Mouse (Mus musculus) CH12.LX (cell line): ENCODE data around the gene Pde4dip. TPM values are rescaled to one million over a fixed set of nuclear protein-coding genes. Genes with fewer than 3 reads are reported as not detected.

Experiments used
- DNase-seq: peaks from one replicate; pipeline ENCODE4 v3.0.0-alpha.2; 2013; ENCODE audit errors: extremely low read depth
- H3K27ac ChIP-seq: 2 replicates; pipeline ENCODE4 v1.5.1; 2012; ENCODE audit warnings: low read depth, mild to moderate bottlenecking, control low read depth, moderate library complexity; ENCODE audit not compliant: insufficient read depth
- H3K27me3 ChIP-seq: replicated peaks from 2 replicates; pipeline ENCODE3; 2012; ENCODE audit warnings: inconsistent platforms
- H3K36me3 ChIP-seq, 2 experiments: replicated peaks in 1 of 2; 2 replicates each; pipeline versions ENCODE3 to v1.6.1; 2012; ENCODE audit warnings: inconsistent platforms in 1 of 2, low read length in 1 of 2, mild to moderate bottlenecking in 1 of 2, mixed read lengths in 1 of 2, moderate library complexity in 1 of 2; ENCODE audit not compliant: control insufficient read depth in 1 of 2, insufficient read depth in 1 of 2
- H3K4me1 ChIP-seq, 2 experiments: 2 replicates each; pipeline ENCODE4 v1.6.1; 2012; ENCODE audit warnings: inconsistent platforms in 1 of 2, moderate library complexity in 1 of 2; ENCODE audit not compliant: insufficient read depth in 2 of 2, control insufficient read depth in 1 of 2
- H3K4me2 ChIP-seq: 2 replicates; pipeline ENCODE4 v1.6.1; 2012; ENCODE audit warnings: low read depth, mild to moderate bottlenecking, control low read depth; ENCODE audit not compliant: poor library complexity, insufficient read depth, severe bottlenecking
- H3K4me3 ChIP-seq, 3 experiments: fragments of 150-350 bp in 1 of 3; sonication (generic) in 1 of 3; replicated peaks in 1 of 3; 2 replicates each; pipeline versions ENCODE3 to v1.5.1; 2011 to 2012; ENCODE audit warnings: low read depth in 2 of 3, low read length in 2 of 3, mild to moderate bottlenecking in 2 of 3, moderate library complexity in 2 of 3, control low read depth in 1 of 3, improper control_type of control experiment in 1 of 3, inconsistent platforms in 1 of 3, mixed read lengths in 1 of 3; ENCODE audit not compliant: poor library complexity in 1 of 3
- H3K79me2 ChIP-seq: replicated peaks from 2 replicates; pipeline ENCODE4 v1.6.1; 2012; ENCODE audit warnings: mild to moderate bottlenecking, moderate library complexity; ENCODE audit not compliant: control insufficient read depth, poor library complexity, insufficient read depth, severe bottlenecking; ENCODE audit errors: extremely low read depth
- H3K9ac ChIP-seq: 2 replicates; pipeline ENCODE4 v1.6.1; 2012; ENCODE audit warnings: low read depth, mild to moderate bottlenecking, control low read depth, moderate library complexity; ENCODE audit not compliant: insufficient read depth
- H3K9me3 ChIP-seq: replicated peaks from 2 replicates; pipeline ENCODE3; 2012; ENCODE audit warnings: low read length, inconsistent platforms, mixed read lengths
- CTCF ChIP-seq, 2 experiments: IDR thresholded peaks in 1 of 2; conservative IDR thresholded peaks in 1 of 2; 2 replicates each; pipeline ENCODE4 v1.5.1; 2011 to 2012; ENCODE audit warnings: low read depth in 2 of 2, low read length in 2 of 2, improper control_type of control experiment in 1 of 2, inconsistent platforms in 1 of 2, mild to moderate bottlenecking in 1 of 2, moderate library complexity in 1 of 2
- EP300 ChIP-seq: IDR thresholded peaks from 2 replicates; pipeline ENCODE4 v1.6.1; 2011; ENCODE audit warnings: low read length, improper control_type of control experiment
- ETS1 ChIP-seq: conservative IDR thresholded peaks from 2 replicates; pipeline ENCODE4 v1.6.1; 2012; ENCODE audit warnings: low read depth, mild to moderate bottlenecking, inconsistent platforms, low read length, improper control_type of control experiment, moderate library complexity
- GABPA ChIP-seq: IDR thresholded peaks from 2 replicates; pipeline ENCODE4 v1.6.1; 2012; ENCODE audit warnings: low read depth, low read length, improper control_type of control experiment, inconsistent platforms; ENCODE audit not compliant: insufficient replicate concordance
- HCFC1 ChIP-seq: IDR thresholded peaks from 2 replicates; pipeline ENCODE4 v1.6.1; 2012; ENCODE audit warnings: low read depth, mild to moderate bottlenecking, inconsistent platforms, low read length, improper control_type of control experiment
- IRF4 ChIP-seq: IDR thresholded peaks from 2 replicates; pipeline ENCODE4 v1.6.1; 2014; ENCODE audit warnings: low read depth, mild to moderate bottlenecking, inconsistent platforms, low read length, improper control_type of control experiment
- JUN ChIP-seq: IDR thresholded peaks from 2 replicates; pipeline ENCODE4 v1.6.1; 2011; ENCODE audit warnings: low read depth, mild to moderate bottlenecking, low read length, improper control_type of control experiment, moderate library complexity; ENCODE audit not compliant: insufficient read depth
- MAZ ChIP-seq: IDR thresholded peaks from 2 replicates; pipeline ENCODE4 v1.6.1; 2012; ENCODE audit warnings: low read depth, mild to moderate bottlenecking, inconsistent platforms, low read length, improper control_type of control experiment, moderate library complexity
- MEF2A ChIP-seq: IDR thresholded peaks from 2 replicates; pipeline ENCODE4 v1.6.1; 2014; ENCODE audit warnings: low read depth, mild to moderate bottlenecking, inconsistent platforms, low read length, improper control_type of control experiment, borderline replicate concordance
- MXI1 ChIP-seq: IDR thresholded peaks from 2 replicates; pipeline ENCODE4 v1.6.1; 2011; ENCODE audit warnings: mild to moderate bottlenecking, low read depth, low read length, improper control_type of control experiment
- NRF1 ChIP-seq: IDR thresholded peaks from 2 replicates; pipeline ENCODE4 v1.6.1; 2014; ENCODE audit warnings: low read depth, mild to moderate bottlenecking, inconsistent platforms, low read length, improper control_type of control experiment, moderate library complexity
- RAD21 ChIP-seq: IDR thresholded peaks from 2 replicates; pipeline ENCODE4 v1.6.1; 2011; ENCODE audit warnings: low read depth, mild to moderate bottlenecking, low read length, improper control_type of control experiment, moderate library complexity
- SIN3A ChIP-seq: IDR thresholded peaks from 2 replicates; pipeline ENCODE4 v1.6.1; 2012; ENCODE audit warnings: low read length, improper control_type of control experiment, inconsistent platforms
- TCF12 ChIP-seq: IDR thresholded peaks from 2 replicates; pipeline ENCODE4 v1.6.1; 2014; ENCODE audit warnings: low read depth, mild to moderate bottlenecking, inconsistent platforms, low read length, improper control_type of control experiment
- UBTF ChIP-seq: IDR thresholded peaks from 2 replicates; pipeline ENCODE4 v1.6.1; 2012; ENCODE audit warnings: low read depth, mild to moderate bottlenecking, inconsistent platforms, low read length, improper control_type of control experiment, moderate library complexity
- USF2 ChIP-seq: conservative IDR thresholded peaks from 2 replicates; pipeline ENCODE4 v1.6.1; 2011; ENCODE audit warnings: low read depth, low read length, improper control_type of control experiment
- ZKSCAN1 ChIP-seq: IDR thresholded peaks from 2 replicates; pipeline ENCODE4 v1.6.1; 2012; ENCODE audit warnings: low read depth, inconsistent platforms, low read length, improper control_type of control experiment, borderline replicate concordance
- ZNF384 ChIP-seq: IDR thresholded peaks from 2 replicates; pipeline ENCODE4 v1.6.1; 2012; ENCODE audit warnings: low read depth, low read length, improper control_type of control experiment, inconsistent platforms
- dilution Hi-C: fragments of 300-500 bp; cut with MboI; formaldehyde crosslinking; loops from 2 replicates; pipeline ENCODE4 v1.14.3; 2020; ENCODE audit warnings: low sequenced_read_pairs; ENCODE audit not compliant: extremely low pct_unique_long_range_greater_than_20kb, extremely low pct_ligation_motif_present
- in situ Hi-C: fragments of 300-500 bp; cut with MboI; formaldehyde crosslinking; loops from 3 replicates; pipeline ENCODE4 v1.14.3; 2019; ENCODE audit warnings: low sequenced_read_pairs, low pct_ligation_motif_present, low pct_unique_long_range_greater_than_20kb, mixed read lengths
- polyA plus RNA-seq: library from polyadenylated mRNA; unstranded; fragments of >175 nt; gene quantifications from 2 replicates; pipeline ENCODE4 v1.2.1, GENCODE M21; 2012; ENCODE audit warnings: low read depth; ENCODE audit not compliant: insufficient read length
- total RNA-seq, 2 experiments: library from RNA; depleted of rRNA; stranded (reverse); fragments of 300-350 nt in 1 of 2; fragments of >200 nt in 1 of 2; gene quantifications; 2 replicates each; pipeline ENCODE4 v1.2.3; 2012 to 2014

The Pde4dip gene
- total and polyA plus RNA-seq, 3 experiments = 12.4 to 21.7 (median 15.2) TPM

- no peak overlapping the region for H3K4me2 ChIP-seq
- H3K79me2 ChIP-seq = peaks cover 16% of the 10 kb centered on the region; the same call in 1 of the 2 replicates
- H3K27me3 ChIP-seq = no peaks in the 10 kb centered on the region
- peaks cover 0 to 42% of the 10 kb centered on the region in 2 experiments; a peak in 2 of 4 replicates for H3K4me1 ChIP-seq
- H3K4me3 ChIP-seq = no peak overlapping the region
- no peaks in the 10 kb centered on the region for H3K9me3 ChIP-seq
- H3K27ac ChIP-seq = no peak overlapping the region
- TF ChIP-seq UBTF (no peak), TCF12 (no peak), RAD21 (no peak), MEF2A (no peak), SIN3A (no peak), CTCF (conservative IDR thresholded peaks at IDR 0.05 in 1 of 2, IDR thresholded peaks at IDR 0.05 in 1 of 2; ENCODE audit: low read depth in 2 of 2, low read length in 2 of 2) (no peak), NRF1 (no peak), USF2 (no peak), IRF4 (no peak), JUN (no peak), EP300 (no peak), ZNF384 (no peak), ZKSCAN1 (no peak), HCFC1 (no peak)
- dilution Hi-C loops (no loop called here), in situ Hi-C loops (loop anchor here (25.0 kb wide), 1 partner anchor 573 kb away; the partner anchor contains the start of gene Phgdh)
- no peak for DNase-seq
- no peak overlapping the region for H3K9ac ChIP-seq
- peaks cover 0 to 40% of the 10 kb centered on the region in 2 experiments for H3K36me3 ChIP-seq
Measured at GRCm38 (mm10) chr3:97764152-97764551, 124.4 kb downstream of the Pde4dip start.

GRCm38 (mm10) chr3:97761951-97762350 is 126.6 kb downstream of the Pde4dip start:
- H3K4me3 ChIP-seq = no peak overlapping the region
- no peak overlapping the region for H3K9ac ChIP-seq
- in situ Hi-C loops = loop anchor here (25.0 kb wide), 1 partner anchor 575 kb away; the partner anchor contains the start of gene Phgdh

More at GRCm38 (mm10) chr3:97761951-97762350, 126.6 kb downstream of the Pde4dip start:
- peaks cover 14 to 60% of the 10 kb centered on the region in 2 experiments for H3K36me3 ChIP-seq
- peaks cover 14% of the 10 kb centered on the region; the same call in 1 of the 2 replicates for H3K79me2 ChIP-seq
- H3K27me3 ChIP-seq = no peaks in the 10 kb centered on the region
- H3K4me2 ChIP-seq = no peak overlapping the region
- no peak overlapping the region for H3K27ac ChIP-seq
- H3K4me1 ChIP-seq = peaks cover 0 to 33% of the 10 kb centered on the region in 2 experiments; a peak in 2 of 4 replicates
- H3K9me3 ChIP-seq = no peaks in the 10 kb centered on the region
- TF ChIP-seq IRF4 (no peak), GABPA (no peak), MAZ (no peak), ETS1 (no peak), UBTF (no peak), ZNF384 (no peak), MXI1 (no peak), MEF2A (no peak)
- DNase-seq = no peak
- dilution Hi-C loops = no loop called here
